Mouse (Mus musculus) cerebellum, postnatal 10 days (tissue): Measurements from ENCODE around the gene Brinp2.

ENCODE experiments used
- DNase-seq, 2 experiments: peaks; one replicate each; pipeline ENCODE4 v3.0.0; 2021; ENCODE audit warnings: mixed read lengths in 2 of 2

The Brinp2 gene

GRCm38 (mm10) chr1:158218750-158219149 is 137.4 kb downstream of the Brinp2 start:
- DNase-seq = no peak

GRCm38 (mm10) chr1:158218294-158218693 is 137.8 kb downstream of the Brinp2 start:
- DNase-seq = no peak

GRCm38 (mm10) chr1:158215581-158215980 is 140.5 kb downstream of the Brinp2 start:
- no peak for DNase-seq

- peak; percentile 44 to 61 for DNase-seq
Observed at GRCm38 (mm10) chr1:158214743-158215142, 141.4 kb downstream of the Brinp2 start.

- DNase-seq = no peak
Observed at GRCm38 (mm10) chr1:158213736-158214135, 142.4 kb downstream of the Brinp2 start.

- no peak for DNase-seq
Observed at GRCm38 (mm10) chr1:158207620-158208019, 148.5 kb downstream of the Brinp2 start.

GRCm38 (mm10) chr1:158202932-158203331 is 153.2 kb downstream of the Brinp2 start:
- no peak for DNase-seq
